Mouse (Mus musculus): ENCODE measurements around the gene Enpp4.

The Enpp4 gene

DNA sequence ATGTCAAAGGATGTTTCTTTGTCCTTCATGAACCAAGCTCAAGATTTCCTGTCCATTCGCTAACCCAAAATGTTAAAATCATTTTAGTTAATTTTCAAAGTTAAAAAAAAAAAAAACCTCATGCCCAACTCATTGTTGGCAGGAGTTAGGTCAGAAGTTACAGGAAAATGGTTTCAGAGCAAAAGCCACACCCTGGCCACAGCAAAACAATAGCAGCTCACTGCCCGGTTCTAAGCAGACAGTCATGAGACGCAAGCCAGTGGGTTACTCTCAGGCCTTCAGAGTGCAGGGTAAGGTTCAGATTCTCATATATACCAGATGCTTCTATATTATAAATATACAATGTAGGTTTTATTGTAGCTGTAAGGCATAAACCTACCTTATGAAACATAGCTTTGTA lies 2.7 kb upstream of the Enpp4 start:
- in situ Hi-C loops (cut with MboI; ENCODE audit: low pct_unique_long_range_greater_than_20kb in 1 of 2, low sequenced_read_pairs in 2 of 2, unreplicated experiment in 1 of 2): no loop called here

DNA sequence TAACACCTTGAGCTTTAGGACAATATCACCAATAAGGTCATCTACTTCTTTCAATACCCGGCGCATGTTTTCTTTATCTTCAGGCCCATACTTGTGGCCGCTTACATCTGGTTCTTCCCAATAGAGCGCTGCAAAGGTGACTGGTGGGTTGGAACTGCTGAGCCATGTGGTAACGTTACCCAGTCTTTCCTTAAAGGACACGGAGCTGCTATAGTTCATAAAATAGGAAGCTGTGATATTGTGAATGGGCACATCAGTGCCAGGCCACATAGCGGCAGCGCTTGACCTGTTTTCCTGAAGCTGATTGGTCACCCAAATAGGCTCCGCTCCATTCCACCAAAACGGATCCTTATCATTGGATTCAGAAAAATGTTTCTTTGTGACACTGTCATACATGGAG lies 3.6 kb downstream of the Enpp4 start:
- in situ Hi-C loops (cut with MboI; ENCODE audit: low pct_unique_long_range_greater_than_20kb in 1 of 2, low sequenced_read_pairs in 2 of 2, unreplicated experiment in 1 of 2): no loop called here

DNA sequence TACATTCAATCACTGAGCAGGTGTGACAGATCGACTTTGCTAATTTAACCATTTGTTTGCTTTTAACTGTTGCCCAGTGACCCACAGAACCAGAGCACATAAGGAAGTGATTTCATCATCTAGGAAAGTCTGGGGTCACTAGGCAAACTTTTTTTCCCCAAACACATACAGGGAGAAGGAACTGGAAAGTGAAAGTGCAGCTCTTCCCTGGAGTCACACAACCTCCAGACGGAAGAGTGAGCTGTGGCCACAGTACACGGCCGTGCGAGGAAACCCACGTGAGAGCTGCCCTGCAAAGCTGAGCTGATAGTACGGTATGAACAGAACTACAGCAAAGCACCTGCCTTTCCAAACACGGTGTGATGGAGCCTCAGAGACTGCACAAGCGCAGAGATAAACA lies 4.7 kb downstream of the Enpp4 start:
- in situ Hi-C loops (cut with MboI; ENCODE audit: low pct_unique_long_range_greater_than_20kb in 1 of 2, low sequenced_read_pairs in 2 of 2, unreplicated experiment in 1 of 2): no loop called here

DNA sequence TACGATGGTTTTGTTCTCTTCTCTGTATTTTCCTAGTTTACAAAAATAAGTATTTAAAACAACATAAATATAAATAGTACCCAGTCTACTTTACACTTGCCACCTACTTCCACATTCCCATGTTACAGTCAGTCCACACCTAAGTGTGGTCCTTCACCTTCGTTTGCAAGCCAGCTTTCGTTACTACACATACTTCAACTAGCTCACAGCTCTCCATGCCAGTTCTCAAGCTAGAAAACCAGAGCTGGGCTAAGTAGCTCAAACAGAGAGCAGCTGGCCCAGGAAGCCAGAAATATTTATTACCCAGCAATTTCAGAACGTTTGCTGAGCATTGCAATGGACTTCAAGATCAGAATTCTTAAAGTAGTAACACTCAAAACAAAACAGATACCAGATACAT lies 5.1 kb downstream of the Enpp4 start:
- in situ Hi-C loops (cut with MboI; ENCODE audit: low pct_unique_long_range_greater_than_20kb in 1 of 2, low sequenced_read_pairs in 2 of 2, unreplicated experiment in 1 of 2): no loop called here

DNA sequence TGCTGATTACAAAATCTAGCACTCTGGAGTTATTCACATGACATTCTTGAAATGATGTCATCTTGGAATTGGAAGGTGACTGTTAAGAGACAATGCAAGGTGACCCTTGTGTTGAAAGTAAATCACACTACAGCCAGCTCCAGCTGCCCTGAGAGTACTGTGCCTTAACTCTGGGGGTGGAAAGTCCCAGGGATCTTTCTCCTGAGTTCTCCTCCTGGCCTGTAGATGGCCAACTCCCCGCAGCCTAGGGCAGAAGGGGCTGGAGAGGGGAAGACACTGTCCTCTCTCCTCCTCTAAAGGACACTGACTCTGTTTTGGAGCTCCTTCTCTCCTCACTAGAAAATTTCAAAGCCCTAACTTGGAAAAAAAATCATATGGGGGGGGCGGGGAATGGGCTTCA lies 14.1 kb downstream of the Enpp4 start:
- in situ Hi-C loops (cut with MboI; ENCODE audit: low pct_unique_long_range_greater_than_20kb in 1 of 2, low sequenced_read_pairs in 2 of 2, unreplicated experiment in 1 of 2): no loop called here

- in situ Hi-C loops (cut with MboI; ENCODE audit: low pct_unique_long_range_greater_than_20kb in 1 of 2, low sequenced_read_pairs in 2 of 2, unreplicated experiment in 1 of 2): no loop called here
Measured at GRCm38 (mm10) chr17:44090916-44091315, 14.7 kb downstream of the Enpp4 start.

DNA sequence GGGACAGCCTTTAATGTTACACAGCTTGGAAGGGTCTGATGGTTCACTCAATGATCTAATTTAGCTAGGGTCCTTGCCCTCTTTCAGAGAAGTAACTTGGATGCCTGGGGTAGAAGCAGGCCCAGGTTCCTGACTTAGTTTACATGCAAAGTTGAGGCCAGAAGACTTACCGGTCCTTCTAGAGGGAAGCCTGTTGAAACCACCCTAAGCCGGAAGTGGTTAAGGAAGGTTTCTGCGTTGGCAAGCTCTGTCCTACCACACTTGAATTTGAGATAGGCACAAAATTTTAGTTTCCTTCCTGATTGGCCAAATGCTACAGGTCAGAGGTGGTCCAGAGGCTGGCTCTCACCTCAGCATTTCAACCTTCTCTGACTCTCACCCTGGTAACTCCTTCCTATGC lies 17.4 kb downstream of the Enpp4 start:
- in situ Hi-C loops (cut with MboI; ENCODE audit: low pct_unique_long_range_greater_than_20kb in 1 of 2, low sequenced_read_pairs in 2 of 2, unreplicated experiment in 1 of 2): no loop called here

- in situ Hi-C loops (cut with MboI; ENCODE audit: low pct_unique_long_range_greater_than_20kb in 1 of 2, low sequenced_read_pairs in 2 of 2, unreplicated experiment in 1 of 2): no loop called here
Measured at GRCm38 (mm10) chr17:44083156-44083555, 22.5 kb downstream of the Enpp4 start.

GRCm38 (mm10) chr17:44078631-44079350 lies 26.8 kb downstream of the Enpp4 start, which contains the start of gene Enpp5:
Gene Enpp5, plus strand, starts transcription at chr17:44078813.
- in situ Hi-C loops (cut with MboI; ENCODE audit: low pct_unique_long_range_greater_than_20kb in 1 of 2, low sequenced_read_pairs in 2 of 2, unreplicated experiment in 1 of 2): loop anchor here (5.0 to 10.0 kb wide), 2 partner anchors 46 to 54 kb away; no protein-coding TSS in a partner anchor

GRCm38 (mm10) chr17:44077843-44078160 lies 27.8 kb downstream of the Enpp4 start:
- in situ Hi-C loops (cut with MboI; ENCODE audit: low pct_unique_long_range_greater_than_20kb in 1 of 2, low sequenced_read_pairs in 2 of 2, unreplicated experiment in 1 of 2): loop anchor here (5.0 to 10.0 kb wide), 2 partner anchors 47 to 54 kb away; no protein-coding TSS in a partner anchor

DNA sequence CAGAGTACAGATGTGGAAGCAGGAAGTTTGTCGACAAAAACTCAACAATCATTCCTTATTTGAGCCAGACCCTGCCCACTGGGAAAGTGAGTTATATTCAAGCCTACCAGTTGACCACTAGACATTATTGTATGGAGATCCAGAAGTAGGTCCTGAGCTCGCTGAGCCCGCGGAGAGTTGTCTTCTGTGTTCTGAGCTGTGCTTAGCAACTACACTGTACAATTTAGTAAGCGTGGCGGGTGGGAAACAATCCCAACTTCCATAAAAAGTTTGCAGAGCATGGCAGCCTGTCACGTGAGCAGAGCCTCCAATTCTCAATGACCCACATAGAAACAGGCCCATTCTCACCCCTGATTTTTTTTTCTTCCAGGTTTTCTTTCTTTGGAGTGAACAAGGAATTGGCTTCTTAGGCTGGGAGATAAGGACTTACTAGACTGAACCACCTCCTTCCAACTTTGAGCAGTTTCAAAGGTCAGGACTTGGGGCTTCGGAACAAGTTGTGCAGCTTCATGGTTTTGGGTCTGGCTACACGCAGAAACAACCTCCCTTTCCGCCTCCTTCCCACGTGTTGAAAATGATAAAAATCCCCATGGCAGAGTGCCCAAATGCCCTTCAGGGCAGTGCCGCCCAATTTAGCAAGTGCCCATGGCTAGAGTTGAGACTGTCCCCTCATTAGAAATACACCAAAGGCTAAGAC lies 28.3 kb downstream of the Enpp4 start:
- in situ Hi-C loops (cut with MboI; ENCODE audit: low pct_unique_long_range_greater_than_20kb in 1 of 2, low sequenced_read_pairs in 2 of 2, unreplicated experiment in 1 of 2): loop anchor here (5.0 to 10.0 kb wide), 2 partner anchors 48 to 55 kb away; no protein-coding TSS in a partner anchor

GRCm38 (mm10) chr17:44076051-44076680 lies 29.4 kb downstream of the Enpp4 start:
- in situ Hi-C loops (cut with MboI; ENCODE audit: low pct_unique_long_range_greater_than_20kb in 1 of 2, low sequenced_read_pairs in 2 of 2, unreplicated experiment in 1 of 2): loop anchor here (5.0 to 10.0 kb wide), 2 partner anchors 49 to 56 kb away; no protein-coding TSS in a partner anchor

GRCm38 (mm10) chr17:44075601-44076000 lies 30.0 kb downstream of the Enpp4 start:
- in situ Hi-C loops (cut with MboI; ENCODE audit: low pct_unique_long_range_greater_than_20kb in 1 of 2, low sequenced_read_pairs in 2 of 2, unreplicated experiment in 1 of 2): loop anchor here (5.0 to 10.0 kb wide), 2 partner anchors 49 to 57 kb away; no protein-coding TSS in a partner anchor

- in situ Hi-C loops (cut with MboI; ENCODE audit: low pct_unique_long_range_greater_than_20kb in 1 of 2, low sequenced_read_pairs in 2 of 2, unreplicated experiment in 1 of 2): loop anchor here in 1 of 2 experiments (10.0 kb wide), 1 partner anchor 53 kb away; no protein-coding TSS in a partner anchor
Measured at GRCm38 (mm10) chr17:44071680-44072079, 33.9 kb downstream of the Enpp4 start.

DNA sequence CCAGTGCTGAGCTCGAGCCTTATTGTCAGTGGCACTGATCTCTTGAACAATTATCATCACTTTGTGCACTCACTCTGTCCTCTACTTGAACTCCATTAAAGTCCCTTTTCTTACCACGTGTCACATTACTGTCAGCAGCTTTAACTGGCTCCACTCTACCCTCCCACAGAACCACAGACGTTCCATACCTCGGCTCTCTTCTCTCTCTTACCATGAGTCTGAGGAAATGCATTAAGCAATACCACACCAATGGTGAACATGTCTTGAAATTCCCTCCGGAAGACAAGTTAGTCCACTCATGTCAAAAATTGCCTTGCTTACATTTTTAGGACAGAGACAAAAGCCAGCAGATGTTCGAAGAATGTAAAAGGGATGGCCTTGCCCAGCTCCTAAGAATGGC lies 36.7 kb downstream of the Enpp4 start:
- in situ Hi-C loops (cut with MboI; ENCODE audit: low pct_unique_long_range_greater_than_20kb in 1 of 2, low sequenced_read_pairs in 2 of 2, unreplicated experiment in 1 of 2): no loop called here

DNA sequence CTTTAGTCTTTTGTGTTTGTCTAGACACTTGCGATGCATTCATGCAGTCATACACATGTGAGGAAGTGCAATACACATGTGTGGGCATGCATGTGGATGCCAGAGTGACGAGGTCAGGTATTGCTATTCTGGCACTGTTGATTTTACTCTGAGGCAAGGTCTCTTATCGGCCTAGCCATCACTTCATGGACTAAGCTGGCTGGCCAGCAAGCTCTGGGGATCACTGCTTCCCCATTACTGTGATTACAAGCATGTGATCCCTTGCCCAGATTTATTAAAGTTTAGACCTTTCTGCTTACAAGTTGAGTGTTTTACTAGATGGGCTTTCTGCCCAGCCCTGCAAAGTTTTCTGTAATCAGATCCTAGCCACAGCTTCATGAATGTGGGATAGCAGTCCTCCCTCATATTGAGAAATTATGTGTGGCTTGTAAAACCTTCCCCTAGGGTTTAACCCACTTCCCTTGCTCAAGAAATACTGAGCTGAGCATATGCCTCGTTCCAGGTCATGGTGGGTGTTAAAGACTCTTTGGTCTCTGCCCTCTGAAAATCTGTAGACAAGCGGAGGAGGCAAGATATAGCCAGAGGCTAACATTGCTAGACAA lies 44.2 kb downstream of the Enpp4 start:
- in situ Hi-C loops (cut with MboI; ENCODE audit: low pct_unique_long_range_greater_than_20kb in 1 of 2, low sequenced_read_pairs in 2 of 2, unreplicated experiment in 1 of 2): no loop called here

- in situ Hi-C loops (cut with MboI; ENCODE audit: low pct_unique_long_range_greater_than_20kb in 1 of 2, low sequenced_read_pairs in 2 of 2, unreplicated experiment in 1 of 2): no loop called here
Measured at GRCm38 (mm10) chr17:44060781-44061180, 44.8 kb downstream of the Enpp4 start.

GRCm38 (mm10) chr17:44058145-44058544 lies 47.5 kb downstream of the Enpp4 start:
- in situ Hi-C loops (cut with MboI; ENCODE audit: low pct_unique_long_range_greater_than_20kb in 1 of 2, low sequenced_read_pairs in 2 of 2, unreplicated experiment in 1 of 2): no loop called here

- in situ Hi-C loops (cut with MboI; ENCODE audit: low pct_unique_long_range_greater_than_20kb in 1 of 2, low sequenced_read_pairs in 2 of 2, unreplicated experiment in 1 of 2): no loop called here
Measured at GRCm38 (mm10) chr17:44057123-44057522, 48.5 kb downstream of the Enpp4 start.
